Mouse (Mus musculus) c-Kit-positive CD71-positive TER-119-negative erythroid progenitor cells, embryonic 14.5 days (primary cell): ENCODE data around the gene Cdc25b.
"Not testable (repeated sequence)": the region's sequence is repeated elsewhere in the genome, so short reads cannot be mapped to it uniquely, and the experiment has no call there.

Source experiments
- DNase-seq: peaks from one replicate; pipeline ENCODE4 v3.0.0-alpha.2; 2013; ENCODE audit warnings: low read depth

Gene Cdc25b

GRCm38 (mm10) chr2:131196606-131197316, 10.0 kb downstream of the Cdc25b start:
- no peak for DNase-seq

- no peak for DNase-seq
Observed at GRCm38 (mm10) chr2:131200710-131201109, 14.0 kb downstream of the Cdc25b start.

GRCm38 (mm10) chr2:131201262-131201661, 14.5 kb downstream of the Cdc25b start:
- no peak for DNase-seq

GRCm38 (mm10) chr2:131203816-131204409, 17.2 kb downstream of the Cdc25b start:
- DNase-seq = no peak

GRCm38 (mm10) chr2:131204410-131204981, 17.7 kb downstream of the Cdc25b start:
- no peak for DNase-seq

GRCm38 (mm10) chr2:131205521-131206182, 18.9 kb downstream of the Cdc25b start:
- DNase-seq = peak; percentile 93

- DNase-seq = no peak
Observed at GRCm38 (mm10) chr2:131206778-131207177, 20.0 kb downstream of the Cdc25b start, which contains the start of gene Ap5s1. Ap5s1 (plus strand) TSS chr2:131207078.

- DNase-seq = no peak
Observed at GRCm38 (mm10) chr2:131208356-131208755, 21.6 kb downstream of the Cdc25b start.

GRCm38 (mm10) chr2:131209125-131209795, 22.5 kb downstream of the Cdc25b start:
- DNase-seq = no peak

GRCm38 (mm10) chr2:131209969-131210792, 23.4 kb downstream of the Cdc25b start:
- DNase-seq = peak; percentile 83

- no peak for DNase-seq
Observed at GRCm38 (mm10) chr2:131211026-131211615, 24.4 kb downstream of the Cdc25b start.

GRCm38 (mm10) chr2:131213773-131214172, 27.0 kb downstream of the Cdc25b start:
- peak; percentile 73 for DNase-seq

GRCm38 (mm10) chr2:131215941-131216858, 29.5 kb downstream of the Cdc25b start:
- no peak for DNase-seq

- no peak for DNase-seq
Observed at GRCm38 (mm10) chr2:131220030-131220429, 33.3 kb downstream of the Cdc25b start.

GRCm38 (mm10) chr2:131221853-131222515, 35.2 kb downstream of the Cdc25b start:
- DNase-seq = no peak

- DNase-seq = no peak
Observed at GRCm38 (mm10) chr2:131222562-131222961, 35.8 kb downstream of the Cdc25b start.

GRCm38 (mm10) chr2:131223569-131223968, 36.8 kb downstream of the Cdc25b start:
- DNase-seq = peak; percentile 70

- DNase-seq = no peak
Observed at GRCm38 (mm10) chr2:131225178-131225577, 38.4 kb downstream of the Cdc25b start.

GRCm38 (mm10) chr2:131226669-131227068, 39.9 kb downstream of the Cdc25b start:
- DNase-seq = not testable (repeated sequence)
